ENCODE assay signal across 8 mouse cellular contexts in genomic region chr7:46396231-46396927, GRCm38 (mm10). TPM values are rescaled to one million over a fixed set of nuclear protein-coding genes. Genes with fewer than 3 reads are reported as not detected.
DNase-seq lines count a peak whose midpoint lies in the region; ATAC-seq lines count a peak whose summit lies in the region.

TSS of gene Kcnc1 (plus strand) at chr7:46396497.

- peak; percentile 90 for DNase-seq in ZHBTc4 (ENCODE audit: low read depth, low spot score)
- DNase-seq in cerebellum, postnatal 36 days, result peak; percentile 85 to 91
- DNase-seq in gastrocnemius, postnatal 10 days, result peak; percentile 86
- DNase-seq in induced T-regulatory cell, adult 2 months (ENCODE audit: low read depth), result peak; percentile 76
- DNase-seq in left cerebral cortex, postnatal 10 days (ENCODE audit: extremely low spot score in 1 of 2, low spot score in 2 of 2), result peak; percentile 43 to 83
- peak; percentile 80 for DNase-seq in right cerebral cortex, postnatal 25 days
- DNase-seq in urinary bladder, postnatal 36 days (ENCODE audit: low spot score in 2 of 2), result peak; percentile 61 to 74

- ATAC-seq in megakaryocyte progenitor cell, adult 5-6 weeks (replicated peaks; ENCODE audit: poor library complexity), result peak; percentile 79

- intact Hi-C loops in left cerebral cortex, postnatal 10 days (cut with DNase I), result loop anchor here (2.0 to 10.0 kb wide), 3 partner anchors 26 to 138 kb away; no protein-coding TSS in a partner anchor

RNA-seq across cellular contexts. Expression of gene Kcnc1, which starts in this region (rescaled TPM):
- 10 to 100 TPM; 19.7 to 21.1 TPM for total RNA-seq in gastrocnemius, postnatal 10 days (2021)
- total RNA-seq in left cerebral cortex, postnatal 10 days (2021), result 10 to 100 TPM; 52.9 to 53.4 TPM
- 0.22 and 1.2 TPM in 2 replicates for total RNA-seq in megakaryocyte progenitor cell, adult 5-6 weeks (2015)
- 0.07 TPM in 1 of 2 replicates, not detected in the other for total RNA-seq in megakaryocyte progenitor cell, adult 5-6 weeks (2017)

Comparison
In these comparisons a context has a peak if more than half of its experiments do, and no peak if none do; other contexts are left out.
1. Peak in every context shown above with its lines: DNase-seq and ATAC-seq.
2. RNA of gene Kcnc1 (total RNA-seq): 52.9 to 53.4 TPM in left cerebral cortex, postnatal 10 days and 19.7 to 21.1 TPM in gastrocnemius, postnatal 10 days; 0.07 to 1.2 TPM in megakaryocyte progenitor cell, adult 5-6 weeks; every median in the first group is over 4 times any median in the second.